Mouse (Mus musculus) forebrain, embryonic 12.5 days (tissue): Measurements from ENCODE around the gene Slc37a1. TPM values are rescaled to one million over a fixed set of nuclear protein-coding genes. Genes with fewer than 3 reads are reported as not detected.
"Not testable (repeated sequence)": the region's sequence is repeated elsewhere in the genome, so short reads cannot be mapped to it uniquely, and the experiment has no call there.

Experiments
- ATAC-seq: fragments of 200-750 bp; cut with Nextera tagmentation; 2 replicates; pipeline ENCODE4 v1.8.0; 2017; ENCODE audit warnings: moderate TSS enrichment; ENCODE audit not compliant: low FRiP score
- H3K27ac ChIP-seq: fragments of 300-500 bp; sonication (generic); 2 replicates; pipeline ENCODE4 v1.5.1; 2016; ENCODE audit warnings: mild to moderate bottlenecking
- H3K27me3 ChIP-seq: fragments of 300-500 bp; sonication (generic); 2 replicates; pipeline ENCODE4 v1.6.1; 2016; ENCODE audit warnings: mild to moderate bottlenecking
- H3K36me3 ChIP-seq: fragments of 300-500 bp; sonication (generic); replicated peaks from 2 replicates; pipeline ENCODE4 v1.6.1; 2016; ENCODE audit warnings: mild to moderate bottlenecking
- H3K4me1 ChIP-seq: fragments of 300-500 bp; sonication (generic); 2 replicates; pipeline ENCODE4 v1.6.1; 2016
- H3K4me2 ChIP-seq: fragments of 300-500 bp; sonication (generic); 2 replicates; pipeline ENCODE4 v1.6.1; 2016; ENCODE audit warnings: mild to moderate bottlenecking, moderate library complexity
- H3K4me3 ChIP-seq: fragments of 300-500 bp; sonication (generic); replicated peaks from 2 replicates; pipeline ENCODE4 v1.5.1; 2016; ENCODE audit warnings: mild to moderate bottlenecking
- H3K9ac ChIP-seq: fragments of 300-500 bp; sonication (generic); 2 replicates; pipeline ENCODE4 v1.6.1; 2016; ENCODE audit warnings: mild to moderate bottlenecking
- H3K9me3 ChIP-seq: fragments of 300-500 bp; sonication (generic); 2 replicates; pipeline ENCODE4 v1.6.1; 2016
- WGBS: fragments of 180-500 bp; shearing (Covaris S2); methylation state at CpG from one replicate; pipeline ENCODE4 v1.1.7; 2016; 5-methylcytosine and 5-hydroxymethylcytosine counted together
- polyA plus RNA-seq: library from polyadenylated mRNA; unstranded; fragments of >200 nt; fragmentation: Nextera tagmentation; extraction: Ambion mirVana; gene quantifications from 2 replicates; pipeline ENCODE4 v1.2.1, GENCODE M21; 2016

The Slc37a1 gene
- polyA plus RNA-seq, 1 experiment from 2014 or later = 9.4 TPM

DNA sequence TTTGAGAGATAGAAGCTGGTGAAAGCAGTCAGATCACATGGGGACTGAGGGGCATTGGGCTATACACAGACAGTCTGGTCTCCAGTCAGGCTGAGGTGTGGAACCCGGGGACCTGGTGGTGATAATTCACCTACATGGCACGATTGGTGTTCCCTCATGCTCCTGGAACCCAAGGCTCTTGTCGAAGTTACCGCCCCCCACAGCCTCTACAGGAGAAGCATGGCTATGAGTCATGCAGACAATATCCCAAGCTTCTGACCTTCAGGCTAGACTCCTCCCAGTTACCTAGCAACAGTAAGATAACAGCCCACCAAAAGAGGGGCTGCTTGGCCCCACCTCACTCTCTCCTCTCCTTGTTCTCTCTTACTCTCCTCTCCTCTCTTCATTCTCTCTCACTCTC lies 16.3 kb upstream of the Slc37a1 start:
- 99% methylated on average over 4 of the region's 4 CpGs for WGBS
- Histone ChIP-seq H3K9ac (no peak overlapping the region), H3K9me3 (no peaks in the 10 kb centered on the region), H3K4me1 (0 out of 2 replicates have a peak, but pooled peaks cover under 1% of the 10 kb centered on the region), H3K36me3 (no peaks in the 10 kb centered on the region), H3K27ac (no peak overlapping the region), H3K4me2 (no peak overlapping the region), H3K4me3 (no peak overlapping the region), H3K27me3 (no peaks in the 10 kb centered on the region)
- ATAC-seq = no peak

DNA sequence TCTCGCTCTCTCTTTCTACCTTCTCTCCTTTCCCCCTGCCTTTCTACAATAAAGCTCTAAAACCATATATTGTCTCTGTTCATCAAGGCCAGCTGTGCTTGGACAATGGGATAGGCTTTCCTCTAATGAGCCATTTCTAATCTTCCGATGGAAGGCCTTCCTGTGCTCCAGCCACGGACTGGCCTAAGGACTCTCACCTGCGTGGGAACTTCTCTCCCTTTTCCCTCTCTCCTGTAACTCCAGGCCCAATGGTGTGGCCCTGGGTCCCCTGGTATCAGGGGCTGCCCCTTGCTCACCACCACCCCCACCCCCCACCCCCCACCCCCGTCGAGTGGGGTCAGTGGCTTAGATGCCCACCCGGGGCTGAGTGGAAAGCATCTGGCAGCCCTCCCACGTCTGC lies 15.9 kb upstream of the Slc37a1 start:
- not testable (repeated sequence) for H3K9me3 ChIP-seq, H3K9ac ChIP-seq, H3K36me3 ChIP-seq, H3K27me3 ChIP-seq, H3K4me1 ChIP-seq, ATAC-seq, H3K4me2 ChIP-seq, H3K4me3 ChIP-seq, H3K27ac ChIP-seq
- WGBS = 82% methylated on average over 8 of the region's 8 CpGs

DNA sequence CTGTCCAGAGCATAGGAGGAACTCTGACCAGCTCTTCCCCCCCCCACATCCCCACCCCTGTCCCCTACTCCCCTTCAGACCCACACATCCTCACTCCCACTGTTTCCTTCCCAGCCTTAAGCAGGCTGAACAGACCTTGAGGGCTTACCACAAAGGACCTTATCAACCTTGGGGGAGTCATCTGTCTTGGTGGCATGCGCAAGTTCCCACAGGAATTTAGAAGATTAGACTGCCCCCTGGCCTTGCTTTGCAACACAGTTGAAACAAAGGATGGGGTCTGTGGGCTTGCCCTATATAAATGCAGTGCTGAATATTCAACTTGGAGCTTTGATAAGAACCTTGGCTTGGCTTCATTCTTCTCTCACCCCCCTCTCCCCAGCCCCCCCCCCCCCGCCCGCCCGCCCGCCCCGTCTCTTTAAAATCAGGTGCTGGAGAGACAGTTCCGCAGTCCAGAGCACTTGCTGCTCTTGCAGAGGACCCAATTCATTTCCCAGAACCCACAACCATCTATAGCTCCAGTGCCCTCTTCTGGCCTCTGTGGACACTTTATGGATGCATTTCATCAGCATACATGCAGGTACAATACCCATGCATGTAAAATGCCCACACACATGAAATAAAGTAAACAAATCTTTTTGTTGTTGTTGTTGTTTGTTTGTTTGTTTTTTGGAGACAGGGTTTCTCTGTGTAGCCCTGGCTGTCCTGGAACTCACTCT lies 15.3 kb upstream of the Slc37a1 start:
- WGBS = 54% methylated on average over 6 of the region's 7 CpGs
- Histone ChIP-seq H3K27ac (no peak overlapping the region), H3K9ac (no peak overlapping the region), H3K27me3 (0 out of 2 replicates have a peak, but pooled peaks cover 3% of the 10 kb centered on the region), H3K36me3 (no peaks in the 10 kb centered on the region), H3K9me3 (no peaks in the 10 kb centered on the region), H3K4me2 (no peak overlapping the region), H3K4me3 (no peak overlapping the region), H3K4me1 (peaks cover 3% of the 10 kb centered on the region; the same call in 1 of the 2 replicates)
- ATAC-seq = no peak

DNA sequence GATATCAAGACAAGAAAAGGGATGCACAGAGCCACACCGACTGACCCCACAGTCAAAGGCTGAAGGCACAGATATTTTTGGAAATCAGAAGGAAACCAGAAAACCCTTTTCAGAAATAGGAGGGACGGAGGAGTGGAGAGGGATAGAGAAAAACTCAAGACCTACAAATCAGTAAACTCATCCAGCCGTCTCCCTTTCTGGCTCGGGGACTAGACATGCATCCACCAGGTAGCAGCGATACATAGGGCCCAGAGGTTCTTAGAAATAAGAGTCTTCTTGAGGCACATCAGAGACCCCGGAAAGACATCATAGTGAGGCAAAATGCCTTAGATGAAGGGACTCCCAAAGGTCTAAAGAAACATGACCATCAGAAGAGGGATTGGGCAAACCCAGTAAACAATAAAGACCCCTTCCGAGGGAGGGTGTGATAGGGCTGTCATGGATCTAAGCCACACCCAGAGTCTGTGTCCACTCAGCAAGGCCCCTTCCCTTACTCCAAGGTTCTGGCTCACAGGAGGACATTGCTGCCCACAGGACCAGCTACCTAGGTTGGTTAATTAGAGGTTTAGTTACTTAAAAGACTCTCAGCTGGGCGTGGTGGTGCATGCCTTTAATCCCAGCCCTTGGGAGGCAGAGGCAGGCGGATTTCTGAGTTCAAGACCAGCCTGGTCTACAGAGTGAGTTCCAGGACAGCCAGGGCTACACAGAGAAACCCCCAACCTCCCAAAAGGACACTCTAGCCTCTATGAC lies 14.0 kb upstream of the Slc37a1 start:
- no peaks in the 10 kb centered on the region for H3K36me3 ChIP-seq
- H3K9ac ChIP-seq = no peak overlapping the region
- peaks cover 15% of the 10 kb centered on the region for H3K4me1 ChIP-seq
- no peak overlapping the region for H3K27ac ChIP-seq
- 90% methylated on average over 9 of the region's 9 CpGs for WGBS
- no peaks in the 10 kb centered on the region for H3K9me3 ChIP-seq
- H3K4me2 ChIP-seq = no peak overlapping the region
- no peak overlapping the region for H3K4me3 ChIP-seq
- H3K27me3 ChIP-seq = 0 out of 2 replicates have a peak, but pooled peaks cover 8% of the 10 kb centered on the region
- ATAC-seq = no peak

DNA sequence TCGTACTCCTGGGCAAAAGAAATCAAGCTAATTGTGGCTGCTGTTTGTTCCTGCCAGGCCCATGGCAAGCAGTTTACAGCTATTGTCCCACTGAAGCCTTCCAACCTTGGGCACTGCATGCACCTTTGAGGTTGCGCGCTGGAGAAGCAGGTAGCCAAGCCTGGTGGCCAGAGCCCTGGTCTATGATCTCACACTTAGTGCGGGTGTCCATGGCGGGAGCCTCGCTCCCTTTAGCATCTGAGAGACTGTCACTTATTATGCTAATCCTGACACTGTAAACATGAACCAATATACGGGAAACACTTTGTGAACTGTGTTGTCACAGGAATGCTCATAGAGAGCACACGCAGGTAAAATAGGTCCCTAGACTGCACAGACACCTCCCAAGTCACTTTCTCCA lies 13.0 kb upstream of the Slc37a1 start:
- no peak overlapping the region for H3K9ac ChIP-seq
- no peak for ATAC-seq
- no peaks in the 10 kb centered on the region for H3K9me3 ChIP-seq
- WGBS = 87% methylated on average over 8 of the region's 8 CpGs
- H3K27me3 ChIP-seq = peaks cover 8% of the 10 kb centered on the region; the same call in 1 of the 2 replicates
- no peak overlapping the region for H3K4me2 ChIP-seq
- H3K4me1 ChIP-seq = peaks cover 18% of the 10 kb centered on the region
- no peaks in the 10 kb centered on the region for H3K36me3 ChIP-seq
- H3K4me3 ChIP-seq = no peak overlapping the region
- H3K27ac ChIP-seq = no peak overlapping the region

DNA sequence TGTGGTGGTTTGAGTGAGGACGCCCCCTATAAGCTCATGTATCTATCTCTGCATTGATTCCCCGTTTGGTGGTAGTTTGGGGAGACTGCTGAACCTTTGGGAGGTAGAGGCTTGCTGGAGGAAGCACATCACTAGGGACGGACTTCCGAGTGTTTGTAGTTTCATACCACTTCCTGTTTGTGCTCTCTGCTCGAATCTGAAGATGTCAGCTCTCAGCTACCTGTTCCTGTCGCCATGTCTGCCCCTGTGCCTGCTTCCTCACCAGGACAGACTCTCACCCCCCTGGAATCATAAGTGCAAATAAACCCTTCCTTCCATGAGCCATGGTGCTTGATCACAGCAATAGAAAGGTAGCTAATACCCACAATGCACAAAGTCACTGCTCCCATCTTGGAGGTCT lies 11.4 kb upstream of the Slc37a1 start:
- H3K9me3 ChIP-seq = no peaks in the 10 kb centered on the region
- WGBS = 77% methylated on average over 6 of the region's 6 CpGs
- H3K36me3 ChIP-seq = no peaks in the 10 kb centered on the region
- no peak overlapping the region for H3K9ac ChIP-seq
- no peak overlapping the region for H3K4me2 ChIP-seq
- H3K27ac ChIP-seq = no peak overlapping the region
- peaks cover 8% of the 10 kb centered on the region; the same call in 1 of the 2 replicates for H3K27me3 ChIP-seq
- no peak overlapping the region for H3K4me3 ChIP-seq
- peaks cover 18% of the 10 kb centered on the region for H3K4me1 ChIP-seq
- no peak for ATAC-seq

DNA sequence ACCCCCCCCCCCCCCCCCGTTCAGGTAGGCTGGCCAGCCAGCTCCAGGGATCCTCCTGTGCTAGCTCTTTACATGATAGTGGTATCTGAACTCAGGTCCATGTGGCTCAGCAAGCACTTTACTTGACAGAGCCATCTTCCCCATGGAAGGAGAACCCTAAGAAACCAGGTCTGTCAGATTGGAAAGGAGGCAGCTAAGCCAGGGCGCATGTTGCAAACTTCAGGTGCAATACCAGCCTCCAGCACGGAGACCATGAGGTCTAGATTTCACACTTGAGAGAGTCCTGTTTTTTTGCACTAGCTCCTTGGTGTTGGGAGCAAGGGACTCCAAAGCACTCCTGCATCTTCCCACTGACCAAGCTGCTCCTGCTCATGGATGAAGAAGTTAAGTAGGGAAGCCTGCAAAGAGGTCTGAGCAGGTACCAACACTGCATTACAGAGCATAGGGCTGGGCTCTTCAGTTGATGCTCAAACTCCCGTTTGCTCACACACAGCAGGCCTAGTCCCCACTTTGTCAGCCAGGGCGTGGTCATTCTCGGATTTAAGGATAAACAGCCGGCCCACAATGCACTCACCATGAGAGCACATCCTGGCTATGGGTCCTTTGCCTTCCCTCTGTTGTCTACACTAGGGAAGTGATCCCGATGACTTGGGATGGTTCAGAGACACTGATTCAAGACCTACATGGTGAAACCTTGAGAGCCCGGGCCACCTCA lies 10.2 kb upstream of the Slc37a1 start:
- peak overlapping the region; percentile 84 for H3K4me2 ChIP-seq
- peak overlapping the region; percentile 53; the same call in 1 of the 2 replicates for H3K9ac ChIP-seq
- no peaks in the 10 kb centered on the region for H3K36me3 ChIP-seq
- H3K27ac ChIP-seq = no peak overlapping the region
- peak overlapping the region; percentile 50 for H3K4me3 ChIP-seq
- no peak for ATAC-seq
- no peaks in the 10 kb centered on the region for H3K9me3 ChIP-seq
- H3K27me3 ChIP-seq = peaks cover 8% of the 10 kb centered on the region; the same call in 1 of the 2 replicates
- peaks cover 18% of the 10 kb centered on the region for H3K4me1 ChIP-seq
- WGBS = 24% methylated on average over 9 of the region's 9 CpGs

DNA sequence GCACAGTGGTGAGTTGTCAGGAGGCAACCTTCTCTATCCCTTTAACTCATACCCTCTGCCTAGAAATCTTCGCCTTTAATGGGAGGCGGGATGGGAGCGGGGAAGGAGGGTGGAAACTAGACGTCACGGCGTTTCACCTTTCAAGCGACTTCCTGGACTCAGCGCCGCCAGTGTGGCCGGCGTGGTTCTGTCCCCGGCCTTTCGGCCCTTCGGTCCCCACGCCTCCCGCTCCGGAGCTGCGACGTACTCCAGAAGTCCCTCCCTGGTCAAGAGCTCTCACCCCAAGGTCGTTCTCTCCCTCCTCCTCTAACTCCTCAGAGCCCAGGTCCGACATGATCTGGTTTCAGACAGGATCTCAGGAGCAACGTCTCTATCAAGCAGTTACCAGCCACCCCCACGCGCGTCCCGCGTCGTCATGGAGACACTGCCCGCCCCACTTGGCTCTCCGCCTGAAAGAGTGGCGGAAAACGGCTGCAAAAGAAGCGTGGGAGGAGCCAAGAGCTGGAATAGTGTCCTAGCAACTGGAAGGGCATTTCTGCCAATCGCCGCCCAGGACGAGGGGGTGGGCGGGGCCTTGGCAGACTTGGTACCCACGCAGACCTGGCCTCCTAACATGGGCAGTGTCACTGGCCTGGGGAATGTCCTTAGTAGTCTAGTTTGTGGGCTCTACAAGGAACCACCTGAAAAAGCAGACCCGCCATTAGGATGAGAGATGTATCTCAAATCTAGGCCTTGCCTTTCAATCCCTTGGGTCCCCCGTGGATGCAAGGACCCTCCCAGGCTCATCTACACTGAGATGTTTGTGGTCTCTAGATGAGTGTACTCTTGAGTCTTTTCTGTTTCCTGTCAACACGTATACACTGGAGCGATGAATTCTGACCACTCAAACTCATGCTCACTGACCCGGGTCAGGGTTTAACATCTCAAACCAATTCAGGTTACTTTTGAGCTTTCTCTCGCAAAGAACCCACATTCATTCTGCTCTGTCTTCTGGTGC lies 9.4 kb upstream of the Slc37a1 start, which contains the start of gene Rsph1:
Gene Rsph1, minus strand, starts transcription at position 462 of the 997 bp plus-strand sequence.
- Histone ChIP-seq H3K36me3 (no peaks in the 10 kb centered on the region), H3K4me3 (peak within 1 kb of the TSS; percentile 50), H3K4me2 (peak within 1 kb of the TSS; percentile 84), H3K9me3 (no peaks in the 10 kb centered on the region), H3K4me1 (peaks cover 21% of the 10 kb centered on the region), H3K27me3 (peaks cover 8% of the 10 kb centered on the region; the same call in 1 of the 2 replicates), H3K9ac (peak within 1 kb of the TSS; percentile 53), H3K27ac (no peak within 1 kb of the TSS)
- 10% methylated on average over 44 of the region's 44 CpGs for WGBS
- peak; percentile 95 for ATAC-seq

DNA sequence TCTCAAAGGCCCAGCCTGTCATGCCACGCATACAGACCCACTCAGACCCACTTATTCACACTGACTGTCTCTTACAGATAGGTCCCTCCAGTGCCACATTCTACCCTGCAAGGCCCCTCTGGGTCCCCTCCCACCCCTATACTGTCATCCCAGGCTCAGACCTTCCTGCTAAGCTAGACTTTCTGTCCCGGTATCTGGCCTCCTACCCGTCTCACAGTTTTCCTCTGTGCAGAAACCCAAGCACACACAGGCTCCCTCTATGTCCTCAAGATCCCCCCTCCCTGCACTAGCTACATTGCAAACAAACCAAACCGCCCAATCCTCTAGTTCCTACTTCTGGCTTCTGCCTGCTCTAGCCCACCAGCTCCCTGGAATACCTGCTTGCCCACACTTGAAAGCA lies 8.7 kb upstream of the Slc37a1 start:
- peaks cover 8% of the 10 kb centered on the region; the same call in 1 of the 2 replicates for H3K27me3 ChIP-seq
- H3K36me3 ChIP-seq = no peaks in the 10 kb centered on the region
- no peak overlapping the region for H3K9ac ChIP-seq
- H3K4me1 ChIP-seq = peaks cover 28% of the 10 kb centered on the region
- H3K4me2 ChIP-seq = no peak overlapping the region
- ATAC-seq = peak; percentile 17; the same call in 1 of the 2 replicates
- WGBS = 75% methylated on average over 4 of the region's 4 CpGs
- H3K4me3 ChIP-seq = no peak overlapping the region
- H3K9me3 ChIP-seq = no peaks in the 10 kb centered on the region
- no peak overlapping the region for H3K27ac ChIP-seq

DNA sequence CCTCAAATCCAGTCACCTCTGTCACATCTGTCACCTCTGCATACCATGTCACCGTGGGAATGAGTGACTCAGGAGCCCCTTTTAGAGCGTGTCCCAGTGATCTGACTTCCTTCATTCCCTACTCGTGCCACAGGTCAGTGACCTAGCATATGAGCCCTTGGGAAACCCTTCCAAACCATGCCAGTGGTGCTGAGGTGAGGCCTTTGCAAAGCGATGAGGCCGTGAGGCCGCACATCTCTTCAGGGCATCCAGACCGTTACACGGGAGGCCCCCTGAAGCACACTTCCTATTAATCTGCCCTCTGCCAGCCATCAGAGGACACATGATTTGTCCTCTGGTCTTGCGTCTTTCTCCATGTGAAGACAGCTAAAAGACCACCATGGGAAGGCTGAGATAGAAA lies 7.1 kb upstream of the Slc37a1 start:
- no peak for ATAC-seq
- Histone ChIP-seq H3K4me2 (no peak overlapping the region), H3K36me3 (no peaks in the 10 kb centered on the region), H3K4me1 (peaks cover 31% of the 10 kb centered on the region), H3K9ac (no peak overlapping the region), H3K9me3 (no peaks in the 10 kb centered on the region), H3K27me3 (peaks cover 8% of the 10 kb centered on the region; the same call in 1 of the 2 replicates), H3K4me3 (no peak overlapping the region), H3K27ac (no peak overlapping the region)
- 87% methylated on average over 9 of the region's 9 CpGs for WGBS

DNA sequence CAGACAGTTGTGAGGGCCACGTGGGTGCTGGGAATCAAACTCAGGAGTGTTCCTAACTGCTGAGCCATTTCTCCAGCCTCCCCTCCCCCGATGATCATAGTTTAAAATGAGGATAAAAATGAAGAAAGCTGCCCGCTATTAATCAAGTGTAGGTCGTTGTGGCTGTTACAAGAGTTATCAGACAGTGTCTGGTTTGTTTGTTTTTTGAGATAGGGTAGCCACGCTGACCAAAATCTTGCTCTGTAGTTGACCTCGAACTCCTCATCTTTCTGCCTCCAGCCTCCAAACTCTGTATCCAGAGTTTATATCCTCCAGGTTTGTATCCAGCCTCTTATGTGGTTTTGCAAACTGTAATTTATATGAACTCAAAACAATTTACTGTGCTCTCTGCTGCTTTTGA lies 6.3 kb upstream of the Slc37a1 start:
- WGBS = 83% methylated on average over 6 of the region's 6 CpGs
- ATAC-seq = no peak
- Histone ChIP-seq H3K27me3 (peaks cover 8% of the 10 kb centered on the region; the same call in 1 of the 2 replicates), H3K4me2 (no peak overlapping the region), H3K27ac (no peak overlapping the region), H3K9ac (no peak overlapping the region), H3K9me3 (no peaks in the 10 kb centered on the region), H3K4me3 (no peak overlapping the region), H3K36me3 (no peaks in the 10 kb centered on the region), H3K4me1 (peaks cover 31% of the 10 kb centered on the region)
